Mouse (Mus musculus) C2C12 (cell line): ENCODE results near the gene Cebpb.

ENCODE experiments used
- CTCF ChIP-seq: IDR thresholded peaks from one replicate; pipeline ENCODE4 v1.5.1; 2011; ENCODE audit not compliant: control insufficient read depth, insufficient read depth, insufficient read length
- MYOG ChIP-seq: IDR thresholded peaks from one replicate; pipeline ENCODE4 v1.6.1; 2011; ENCODE audit not compliant: control insufficient read depth, insufficient read length; ENCODE audit errors: extremely low read depth
- USF1 ChIP-seq: IDR thresholded peaks from one replicate; pipeline ENCODE4 v1.6.1; 2011; ENCODE audit warnings: low read depth, mild to moderate bottlenecking, control low read depth, moderate library complexity

- TF ChIP-seq CTCF, result peak; percentile 24
- no peak for TF ChIP-seq MYOG
- TF ChIP-seq USF1, result no peak
Measured at GRCm38 (mm10) chr2:167680657-167681056, 8.1 kb upstream of the Cebpb start.
